Mouse (Mus musculus) CH12F3 (cell line): ENCODE measurements around the gene Fthl17b.
"Not testable (repeated sequence)": the region's sequence is repeated elsewhere in the genome, so short reads cannot be mapped to it uniquely, and the experiment has no call there.

Source experiments
- in situ Hi-C: fragments of 300-500 bp; cut with MboI; formaldehyde crosslinking; loops from 2 replicates; pipeline ENCODE4 v1.14.3; 2020; ENCODE audit warnings: low sequenced_read_pairs

Gene Fthl17b

DNA sequence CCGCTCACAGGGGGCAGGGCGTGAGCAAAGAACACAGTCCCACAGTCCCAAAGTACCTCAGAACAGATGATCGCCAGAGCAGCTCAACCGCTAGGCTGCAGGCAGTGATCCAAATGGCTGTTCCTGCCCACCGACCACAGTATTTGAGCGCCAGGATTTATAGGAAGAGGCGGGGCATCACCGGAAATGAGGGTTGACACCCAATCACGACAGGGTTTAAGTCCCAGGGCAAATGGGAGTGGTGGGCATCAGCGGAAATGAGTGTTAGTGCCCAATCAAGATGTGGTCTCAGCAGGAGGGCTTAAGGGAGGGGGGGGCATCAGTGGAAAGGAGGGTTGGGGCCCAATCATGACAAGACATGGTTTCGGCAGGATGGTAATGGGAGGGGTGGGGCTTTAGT is at the start of gene Fthl17b:
Gene Fthl17b, minus strand, starts transcription at position 101 of the 400 bp plus-strand sequence.
- in situ Hi-C loops, result not testable (repeated sequence)

DNA sequence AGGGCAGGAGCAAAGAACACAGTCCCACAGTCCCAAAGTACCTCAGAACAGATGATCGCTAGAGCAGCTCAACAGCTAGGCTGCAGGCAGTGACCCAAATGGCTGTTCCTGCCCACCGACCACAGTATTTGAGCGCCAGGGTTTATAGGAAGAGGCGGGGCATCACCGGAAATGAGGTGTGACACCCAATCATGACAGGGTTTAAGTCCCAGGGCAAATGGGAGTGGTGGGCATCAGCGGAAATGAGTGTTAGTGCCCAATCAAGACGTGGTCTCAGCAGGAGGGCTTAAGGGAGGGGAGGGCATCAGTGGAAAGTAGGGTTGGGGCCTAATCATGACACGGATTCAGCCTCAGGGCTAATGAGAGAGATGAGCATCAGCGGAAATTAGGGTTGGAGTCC is 23.9 kb upstream of the Fthl17b start, which contains the start of gene Fthl17d:
Gene Fthl17d, minus strand, starts transcription at position 101 of the 400 bp plus-strand sequence.
- in situ Hi-C loops, result not testable (repeated sequence)

DNA sequence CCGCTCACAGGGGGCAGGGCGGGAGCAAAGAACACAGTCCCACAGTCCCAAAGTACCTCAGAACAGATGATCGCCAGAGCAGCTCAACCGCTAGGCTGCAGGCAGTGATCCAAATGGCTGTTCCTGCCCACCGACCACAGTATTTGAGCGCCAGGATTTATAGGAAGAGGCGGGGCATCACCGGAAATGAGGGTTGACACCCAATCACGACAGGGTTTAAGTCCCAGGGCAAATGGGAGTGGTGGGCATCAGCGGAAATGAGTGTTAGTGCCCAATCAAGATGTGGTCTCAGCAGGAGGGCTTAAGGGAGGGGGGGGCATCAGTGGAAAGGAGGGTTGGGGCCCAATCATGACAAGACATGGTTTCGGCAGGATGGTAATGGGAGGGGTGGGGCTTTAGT is 13.7 kb upstream of the Fthl17b start, which contains the start of gene Fthl17c:
Gene Fthl17c, minus strand, starts transcription at position 101 of the 400 bp plus-strand sequence.
- in situ Hi-C loops, result not testable (repeated sequence)

GRCm38 (mm10) chrX:8964618-8965017 is 1.8 kb upstream of the Fthl17b start:
- in situ Hi-C loops, result not testable (repeated sequence)

DNA sequence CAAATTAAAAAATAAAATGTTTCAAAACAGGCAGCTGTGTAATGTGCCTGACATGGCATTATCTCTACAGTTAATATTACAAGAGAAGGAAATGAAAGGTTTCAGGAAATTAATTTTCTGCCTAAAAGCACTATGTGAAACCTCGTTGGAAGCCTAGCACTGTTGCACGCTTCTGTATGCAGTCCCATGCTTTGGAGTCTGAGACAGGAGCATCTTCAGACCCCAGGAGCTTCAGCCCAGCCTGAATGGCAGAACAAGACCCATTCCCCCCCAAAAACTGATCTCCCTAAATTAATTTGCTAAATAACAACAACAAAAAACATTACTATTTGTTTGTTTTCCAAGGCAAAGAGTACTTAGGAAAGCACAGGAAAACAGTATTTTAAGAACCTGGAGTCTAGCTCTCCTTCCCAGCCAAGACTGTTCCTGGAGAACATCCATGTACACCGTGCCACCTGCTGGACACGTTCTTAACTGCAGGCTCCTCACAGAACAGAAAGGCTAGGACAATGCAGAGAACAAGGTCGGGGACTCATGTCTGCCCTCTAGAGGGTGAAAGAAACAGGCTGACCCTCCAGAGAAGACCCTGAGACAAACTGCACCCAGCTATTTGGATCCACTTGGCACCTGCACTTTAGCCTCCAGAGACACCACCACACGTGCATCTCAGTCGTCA is 14.5 kb downstream of the Fthl17b start:
- in situ Hi-C loops, result not testable (repeated sequence)

DNA sequence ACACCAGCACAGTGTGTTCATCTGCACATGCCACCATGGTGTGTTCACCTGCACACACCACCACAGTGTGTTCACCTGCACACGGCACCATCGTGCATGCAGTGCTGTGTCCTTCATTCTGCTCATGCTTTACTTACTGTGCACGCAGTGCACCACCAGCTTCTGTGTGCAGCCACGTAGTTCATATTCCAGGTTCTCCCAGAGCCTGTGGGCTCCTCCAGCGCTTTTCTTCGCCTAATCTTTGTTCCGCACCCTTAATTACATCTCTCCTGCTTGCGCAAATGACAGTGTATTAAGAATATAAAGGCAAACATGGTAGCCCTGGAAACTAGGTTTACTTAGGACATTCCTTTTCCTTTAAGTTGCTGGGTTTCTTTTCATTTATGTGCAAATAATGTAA is 18.7 kb downstream of the Fthl17b start:
- in situ Hi-C loops, result no loop called here

DNA sequence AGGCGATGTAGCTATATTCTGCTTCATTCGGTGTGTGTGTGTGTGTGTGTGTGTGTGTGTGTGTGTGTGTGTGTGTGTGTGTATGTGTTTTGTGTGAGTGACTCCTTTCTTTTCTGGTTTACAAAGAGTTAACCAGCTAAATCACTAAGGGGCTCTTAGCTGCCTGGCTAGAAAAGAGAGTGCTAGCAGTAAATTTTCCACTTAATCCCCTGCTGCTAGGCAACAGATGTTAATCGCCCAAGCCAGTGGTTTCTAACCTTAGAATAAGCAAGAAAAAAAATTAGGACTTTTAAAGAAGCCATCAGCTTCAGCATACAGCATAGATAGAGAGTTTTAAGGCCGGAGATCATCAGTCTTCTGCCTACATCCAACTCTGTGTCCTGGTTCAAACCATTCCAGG is 35.5 kb downstream of the Fthl17b start:
- in situ Hi-C loops, result no loop called here

- in situ Hi-C loops, result no loop called here
These were observed 40.8 kb downstream of the Fthl17b start for GRCm38 (mm10) chrX:8921813-8922607.

GRCm38 (mm10) chrX:8921080-8921479 is 41.7 kb downstream of the Fthl17b start:
- in situ Hi-C loops, result no loop called here
